Mouse (Mus musculus) gastrocnemius, postnatal 36 days (tissue): ENCODE measurements around the gene Mettl13. TPM values are rescaled to one million over a fixed set of nuclear protein-coding genes. Genes with fewer than 3 reads are reported as not detected.
A peak's percentile ranks its signal among the peaks of the same experiment; 100 is the strongest.

ENCODE experiments used
- DNase-seq, 2 experiments: peaks; one replicate each; pipeline ENCODE4 v3.0.0; 2022
- intact Hi-C: fragments of 180-260 bp; cut with DNase I; formaldehyde crosslinking; loops from one replicate; pipeline ENCODE4 v1.15.1; 2025
- long read RNA-seq, 2 experiments: library from polyadenylated mRNA; stranded (forward); transcript quantifications; one replicate each; pipeline ENCODE4 v2.0.0; 2021
- total RNA-seq, 2 experiments: library from RNA; stranded (reverse); gene quantifications; 2 replicates each; pipeline ENCODE4 v1.2.3; 2021

Gene Mettl13
- total RNA-seq: 1 to 10 TPM; 5.9 to 9.6 TPM
- long read RNA-seq, experiment 1, full-length matches to known transcripts: 1 of 4 reads
- long read RNA-seq, experiment 1, partial matches to known transcripts: 2 of 4 reads
- long read RNA-seq, experiment 1, other reads (novel, unspliced or antisense): 1 of 4 reads
- long read RNA-seq, experiment 2, full-length matches to known transcripts: 2 of 3 reads
- long read RNA-seq, experiment 2, partial matches to known transcripts: 0 of 3 reads
- long read RNA-seq, experiment 2, other reads (novel, unspliced or antisense): 1 of 3 reads

GRCm38 (mm10) chr1:162548016-162548916 is at the start of gene Mettl13:
TSS of gene Mettl13 (minus strand) at chr1:162548551.
- DNase-seq: peak; percentile 74 to 83
- intact Hi-C loops: no loop called here

GRCm38 (mm10) chr1:162597379-162598102 is 49.2 kb upstream of the Mettl13 start:
- intact Hi-C loops: loop anchor here (5.0 kb wide), 1 partner anchor 50 kb away; no protein-coding TSS in a partner anchor
- no peak for DNase-seq

- no peak for DNase-seq
- intact Hi-C loops: no loop called here
Measured at GRCm38 (mm10) chr1:162590415-162590997, 42.2 kb upstream of the Mettl13 start.

GRCm38 (mm10) chr1:162589443-162589842 is 41.1 kb upstream of the Mettl13 start:
- intact Hi-C loops: no loop called here
- DNase-seq: peak in 1 of 2 experiments; percentile 5

- no peak for DNase-seq
- intact Hi-C loops: no loop called here
Measured at GRCm38 (mm10) chr1:162588606-162589005, 40.3 kb upstream of the Mettl13 start.

- DNase-seq: no peak
- intact Hi-C loops: loop anchor here (2.0 kb wide), 1 partner anchor 17 kb away; no protein-coding TSS in a partner anchor
Measured at GRCm38 (mm10) chr1:162586282-162586681, 37.9 kb upstream of the Mettl13 start.

GRCm38 (mm10) chr1:162582884-162583283 is 34.5 kb upstream of the Mettl13 start:
- no peak for DNase-seq
- intact Hi-C loops: no loop called here

GRCm38 (mm10) chr1:162575098-162575497 is 26.7 kb upstream of the Mettl13 start:
- DNase-seq: no peak
- intact Hi-C loops: no loop called here

GRCm38 (mm10) chr1:162570931-162571601 is 22.7 kb upstream of the Mettl13 start:
- DNase-seq: peak in 1 of 2 experiments; percentile 41
- intact Hi-C loops: no loop called here

GRCm38 (mm10) chr1:162570260-162570748 is 22.0 kb upstream of the Mettl13 start, which contains the start of gene Vamp4:
TSS of gene Vamp4 (plus strand) at chr1:162570515.
- DNase-seq: peak; percentile 89 to 90
- intact Hi-C loops: no loop called here

- intact Hi-C loops: no loop called here
- DNase-seq: no peak
Measured at GRCm38 (mm10) chr1:162567351-162567750, 19.0 kb upstream of the Mettl13 start.

- intact Hi-C loops: no loop called here
- no peak for DNase-seq
Measured at GRCm38 (mm10) chr1:162564992-162565391, 16.6 kb upstream of the Mettl13 start.

- intact Hi-C loops: no loop called here
- DNase-seq: no peak
Measured at GRCm38 (mm10) chr1:162563236-162563635, 14.9 kb upstream of the Mettl13 start.

GRCm38 (mm10) chr1:162554193-162554592 is 5.8 kb upstream of the Mettl13 start:
- DNase-seq: no peak
- intact Hi-C loops: no loop called here

GRCm38 (mm10) chr1:162552956-162553355 is 4.6 kb upstream of the Mettl13 start:
- DNase-seq: no peak
- intact Hi-C loops: no loop called here

- DNase-seq: no peak
- intact Hi-C loops: loop anchor here (2.0 kb wide), 1 partner anchor 115 kb away; no protein-coding TSS in a partner anchor
Measured at GRCm38 (mm10) chr1:162549615-162550283, 1.4 kb upstream of the Mettl13 start.

- intact Hi-C loops: no loop called here
- no peak for DNase-seq
Measured at GRCm38 (mm10) chr1:162548917-162549613, 714 bp upstream of the Mettl13 start.

- intact Hi-C loops: no loop called here
- no peak for DNase-seq
Measured at GRCm38 (mm10) chr1:162547607-162548006, 744 bp downstream of the Mettl13 start.
